Mouse (Mus musculus) embryonic facial prominence, embryonic 14.5 days (tissue): ENCODE results near the gene Wwp2. TPM values are rescaled to one million over a fixed set of nuclear protein-coding genes. Genes with fewer than 3 reads are reported as not detected.

ENCODE experiments used
- ATAC-seq: fragments of 200-750 bp; cut with Nextera tagmentation; 2 replicates; pipeline ENCODE4 v1.8.0; 2017; ENCODE audit warnings: low read depth, moderate number of reproducible peaks, moderate TSS enrichment
- DNase-seq: peaks from one replicate; pipeline ENCODE4 v3.0.0-alpha.2; 2015; ENCODE audit warnings: low spot score
- H3K27ac ChIP-seq: fragments of 300-500 bp; sonication (generic); replicated peaks from 2 replicates; pipeline ENCODE4 v1.5.1; 2014; ENCODE audit warnings: low read depth, mild to moderate bottlenecking, low read length, moderate library complexity
- H3K27me3 ChIP-seq: fragments of 300-500 bp; sonication (generic); replicated peaks from 2 replicates; pipeline ENCODE4 v1.6.1; 2014; ENCODE audit warnings: low read length; ENCODE audit not compliant: control insufficient read depth, insufficient read depth
- H3K36me3 ChIP-seq: fragments of 300-500 bp; sonication (generic); 2 replicates; pipeline ENCODE4 v1.6.1; 2014; ENCODE audit warnings: low read length, mixed read lengths; ENCODE audit not compliant: control insufficient read depth, insufficient read depth
- H3K4me1 ChIP-seq: fragments of 300-500 bp; sonication (generic); 2 replicates; pipeline ENCODE4 v1.6.1; 2014; ENCODE audit warnings: antibody characterized with exemption, low read length; ENCODE audit not compliant: control insufficient read depth, insufficient read depth
- H3K4me2 ChIP-seq: fragments of 300-500 bp; sonication (generic); 2 replicates; pipeline ENCODE4 v1.6.1; 2014; ENCODE audit warnings: low read depth, mild to moderate bottlenecking, low read length, moderate library complexity, mixed read lengths
- H3K4me3 ChIP-seq: fragments of 300-500 bp; sonication (generic); 2 replicates; pipeline ENCODE4 v1.5.1; 2014; ENCODE audit warnings: low read depth, mild to moderate bottlenecking, low read length
- H3K9ac ChIP-seq: fragments of 300-500 bp; sonication (generic); 2 replicates; pipeline ENCODE4 v1.6.1; 2014; ENCODE audit warnings: low read depth, mild to moderate bottlenecking, low read length, moderate library complexity, mixed read lengths
- H3K9me3 ChIP-seq: fragments of 300-500 bp; sonication (generic); 2 replicates; pipeline ENCODE4 v1.6.1; 2016; ENCODE audit warnings: low read length; ENCODE audit not compliant: control insufficient read depth
- WGBS: fragments of 180-500 bp; shearing (Covaris S2); extraction: QIAGEN DNeasy Blood & Tissue Kit; methylation state at CpG from one replicate; pipeline ENCODE4 v1.1.7; 2014; 5-methylcytosine and 5-hydroxymethylcytosine counted together
- polyA plus RNA-seq: library from polyadenylated mRNA; unstranded; fragments of >200 nt; fragmentation: Nextera tagmentation; extraction: Ambion mirVana; gene quantifications from 2 replicates; pipeline ENCODE4 v1.2.1, GENCODE M21; 2014

Wwp2 gene
- polyA plus RNA-seq, 1 experiment from 2014 or later, result 77.8 TPM

- Histone ChIP-seq H3K27ac (no peak overlapping the region), H3K4me3 (no peak overlapping the region), H3K36me3 (peaks cover 95% of the 10 kb centered on the region), H3K27me3 (no peaks in the 10 kb centered on the region), H3K9me3 (no peaks in the 10 kb centered on the region), H3K4me2 (no peak overlapping the region), H3K9ac (no peak overlapping the region), H3K4me1 (no peaks in the 10 kb centered on the region)
- DNase-seq (no peak), ATAC-seq (no peak)
- WGBS, result 86% methylated on average over 10 of the region's 10 CpGs
Observed at GRCm38 (mm10) chr8:107413881-107414280, 22.3 kb upstream of the Wwp2 start.

- no peak overlapping the region for H3K27ac ChIP-seq
- H3K9me3 ChIP-seq, result no peaks in the 10 kb centered on the region
- WGBS, result 89% methylated on average over 12 of the region's 12 CpGs
- H3K4me3 ChIP-seq, result no peak overlapping the region
- peaks cover 99% of the 10 kb centered on the region for H3K36me3 ChIP-seq
- no peaks in the 10 kb centered on the region for H3K27me3 ChIP-seq
- H3K9ac ChIP-seq, result no peak overlapping the region
- DNase-seq (no peak), ATAC-seq (no peak)
- no peaks in the 10 kb centered on the region for H3K4me1 ChIP-seq
- H3K4me2 ChIP-seq, result no peak overlapping the region
Observed at GRCm38 (mm10) chr8:107417001-107417400, 19.2 kb upstream of the Wwp2 start.

- 27% methylated on average over 9 of the region's 9 CpGs for WGBS
- ATAC-seq, result no peak
Observed at GRCm38 (mm10) chr8:107424176-107424575, 12.0 kb upstream of the Wwp2 start.

GRCm38 (mm10) chr8:107424597-107425229, 11.5 kb upstream of the Wwp2 start, which contains the start of gene Nob1:
TSS of gene Nob1 (minus strand) at chr8:107425051.
- ATAC-seq (peak; percentile 100), DNase-seq (peak; percentile 98)
- no peaks in the 10 kb centered on the region for H3K9me3 ChIP-seq
- H3K9ac ChIP-seq, result peak within 1 kb of the TSS; percentile 89
- H3K27ac ChIP-seq, result peak within 1 kb of the TSS; percentile 10; the same call in 1 of the 2 replicates
- peak within 1 kb of the TSS; percentile 78 for H3K4me3 ChIP-seq
- WGBS, result 0% methylated on average over 43 of the region's 50 CpGs
- peaks cover 12% of the 10 kb centered on the region for H3K4me1 ChIP-seq
- peak within 1 kb of the TSS; percentile 83 for H3K4me2 ChIP-seq
- no peaks in the 10 kb centered on the region for H3K27me3 ChIP-seq
- H3K36me3 ChIP-seq, result peaks cover 35% of the 10 kb centered on the region

More at GRCm38 (mm10) chr8:107424176-107424575, 12.0 kb upstream of the Wwp2 start:
- Histone ChIP-seq H3K9me3 (no peaks in the 10 kb centered on the region), H3K4me1 (peaks cover 12% of the 10 kb centered on the region), H3K27ac (peak overlapping the region; percentile 10; the same call in 1 of the 2 replicates), H3K4me3 (peak overlapping the region; percentile 78), H3K9ac (peak overlapping the region; percentile 89), H3K4me2 (peak overlapping the region; percentile 83), H3K27me3 (no peaks in the 10 kb centered on the region), H3K36me3 (peaks cover 41% of the 10 kb centered on the region)
- DNase-seq, result no peak

GRCm38 (mm10) chr8:107425230-107425597, 11.0 kb upstream of the Wwp2 start:
- peaks cover 12% of the 10 kb centered on the region for H3K4me1 ChIP-seq
- WGBS, result 46% methylated on average over 8 of the region's 8 CpGs
- H3K9ac ChIP-seq, result no peak overlapping the region
- peaks cover 30% of the 10 kb centered on the region for H3K36me3 ChIP-seq
- peak overlapping the region; percentile 7; the same call in 1 of the 2 replicates for H3K4me2 ChIP-seq
- DNase-seq (no peak), ATAC-seq (no peak)
- H3K4me3 ChIP-seq, result peak overlapping the region; percentile 78
- H3K27ac ChIP-seq, result no peak overlapping the region
- H3K27me3 ChIP-seq, result no peaks in the 10 kb centered on the region
- H3K9me3 ChIP-seq, result no peaks in the 10 kb centered on the region

GRCm38 (mm10) chr8:107430821-107431220, 5.3 kb upstream of the Wwp2 start:
- Histone ChIP-seq H3K4me3 (no peak overlapping the region), H3K9ac (no peak overlapping the region), H3K27ac (no peak overlapping the region), H3K4me2 (no peak overlapping the region), H3K36me3 (no peaks in the 10 kb centered on the region), H3K9me3 (no peaks in the 10 kb centered on the region), H3K4me1 (peaks cover 4% of the 10 kb centered on the region), H3K27me3 (no peaks in the 10 kb centered on the region)
- no peak for DNase-seq
- no peak for ATAC-seq
- 82% methylated on average over 8 of the region's 8 CpGs for WGBS

- Histone ChIP-seq H3K27ac (peak overlapping the region; percentile 92), H3K27me3 (no peaks in the 10 kb centered on the region), H3K4me3 (peak overlapping the region; percentile 85), H3K4me1 (peaks cover 8% of the 10 kb centered on the region), H3K9ac (peak overlapping the region; percentile 94), H3K9me3 (no peaks in the 10 kb centered on the region), H3K4me2 (peak overlapping the region; percentile 82), H3K36me3 (no peaks in the 10 kb centered on the region)
- DNase-seq (no peak), ATAC-seq (no peak)
- 25% methylated on average over 11 of the region's 11 CpGs for WGBS
Observed at GRCm38 (mm10) chr8:107435421-107435961, 674 bp upstream of the Wwp2 start.

- DNase-seq, result peak; percentile 57
Observed at GRCm38 (mm10) chr8:107436841-107437421, 766 bp downstream of the Wwp2 start.

More at GRCm38 (mm10) chr8:107436841-107437421, 766 bp downstream of the Wwp2 start:
- Histone ChIP-seq H3K27ac (peak overlapping the region; percentile 92), H3K4me3 (peak overlapping the region; percentile 85), H3K9ac (peak overlapping the region; percentile 94), H3K4me1 (peaks cover 8% of the 10 kb centered on the region), H3K4me2 (peak overlapping the region; percentile 82), H3K27me3 (no peaks in the 10 kb centered on the region), H3K36me3 (no peaks in the 10 kb centered on the region), H3K9me3 (no peaks in the 10 kb centered on the region)
- 7% methylated on average over 16 of the region's 16 CpGs for WGBS
- ATAC-seq, result 0 out of 2 replicates have a peak, but pooled peaks have one; percentile 15
